Mouse (Mus musculus) adrenal gland, postnatal 4 days (tissue): ENCODE measurements around the gene Mybpc2. TPM values are rescaled to one million over a fixed set of nuclear protein-coding genes. Genes with fewer than 3 reads are reported as not detected.

Experiments used
- DNase-seq, 2 experiments: peaks; one replicate each; pipeline ENCODE4 v3.0.0; 2021 to 2022; ENCODE audit warnings: low spot score in 2 of 2, mixed read lengths in 2 of 2
- total RNA-seq, 2 experiments: library from RNA; stranded (reverse); gene quantifications; 2 replicates each; pipeline ENCODE4 v1.2.3; 2021

The Mybpc2 gene
- total RNA-seq, 2 experiments from 2014 or later, result 6.6 to 9.9 TPM

GRCm38 (mm10) chr7:44526414-44527154 lies 2.1 kb upstream of the Mybpc2 start:
- no peak for DNase-seq

- peak; percentile 49 to 60 for DNase-seq
Observed at GRCm38 (mm10) chr7:44525126-44525832, 823 bp upstream of the Mybpc2 start.

- no peak for DNase-seq
Observed at GRCm38 (mm10) chr7:44523056-44523455, 1.4 kb downstream of the Mybpc2 start.

- DNase-seq, result no peak
Observed at GRCm38 (mm10) chr7:44521710-44522109, 2.7 kb downstream of the Mybpc2 start.

- no peak for DNase-seq
Observed at GRCm38 (mm10) chr7:44520990-44521389, 3.5 kb downstream of the Mybpc2 start.

GRCm38 (mm10) chr7:44519240-44519913 lies 5.1 kb downstream of the Mybpc2 start:
- DNase-seq, result no peak

- no peak for DNase-seq
Observed at GRCm38 (mm10) chr7:44507491-44507890, 17.0 kb downstream of the Mybpc2 start.

GRCm38 (mm10) chr7:44501563-44502115 lies 22.8 kb downstream of the Mybpc2 start:
- DNase-seq, result no peak

- DNase-seq, result no peak
Observed at GRCm38 (mm10) chr7:44500046-44500445, 24.4 kb downstream of the Mybpc2 start.

GRCm38 (mm10) chr7:44498922-44499321 lies 25.5 kb downstream of the Mybpc2 start:
- no peak for DNase-seq

GRCm38 (mm10) chr7:44497361-44498055 lies 26.9 kb downstream of the Mybpc2 start:
- DNase-seq, result no peak

- DNase-seq, result no peak
Observed at GRCm38 (mm10) chr7:44496771-44497109, 27.7 kb downstream of the Mybpc2 start.

GRCm38 (mm10) chr7:44495992-44496770 lies 28.3 kb downstream of the Mybpc2 start, which contains the start of the genes Emc10 and Fam71e1:
TSS of gene Emc10 (minus strand) at chr7:44496529.
TSS of gene Fam71e1 (plus strand) at chr7:44496581.
- peak; percentile 94 for DNase-seq

GRCm38 (mm10) chr7:44495086-44495485 lies 29.4 kb downstream of the Mybpc2 start:
- no peak for DNase-seq

GRCm38 (mm10) chr7:44494681-44495080 lies 29.8 kb downstream of the Mybpc2 start:
- DNase-seq, result no peak

- no peak for DNase-seq
Observed at GRCm38 (mm10) chr7:44492166-44492826, 32.2 kb downstream of the Mybpc2 start.

- DNase-seq, result no peak
Observed at GRCm38 (mm10) chr7:44491391-44491790, 33.1 kb downstream of the Mybpc2 start.

GRCm38 (mm10) chr7:44490281-44490680 lies 34.2 kb downstream of the Mybpc2 start:
- no peak for DNase-seq

- DNase-seq, result no peak
Observed at GRCm38 (mm10) chr7:44488545-44488944, 35.9 kb downstream of the Mybpc2 start.

- DNase-seq, result no peak
Observed at GRCm38 (mm10) chr7:44487936-44488335, 36.5 kb downstream of the Mybpc2 start.
